Mouse (Mus musculus): ENCODE data around the gene Tmbim4.

Gene Tmbim4

GRCm38 (mm10) chr10:120201131-120201921 lies at the start of gene Tmbim4:
Gene Tmbim4, plus strand, starts transcription at chr10:120201590.
- CTCF ChIA-PET, result interaction anchor here (1.4 to 2.4 kb wide), 2 partner anchors 19 to 23 kb away, joined by 4 to 6 read pairs; no protein-coding TSS in a partner anchor

- CTCF ChIA-PET, result no interaction called here
Observed at GRCm38 (mm10) chr10:120151672-120152071, 49.7 kb upstream of the Tmbim4 start.

- CTCF ChIA-PET, result no interaction called here
Observed at GRCm38 (mm10) chr10:120153911-120154310, 47.5 kb upstream of the Tmbim4 start.

- CTCF ChIA-PET, result no interaction called here
Observed at GRCm38 (mm10) chr10:120160533-120160932, 40.9 kb upstream of the Tmbim4 start.

- CTCF ChIA-PET, result no interaction called here
Observed at GRCm38 (mm10) chr10:120162840-120163239, 38.5 kb upstream of the Tmbim4 start.

GRCm38 (mm10) chr10:120163490-120163889 lies 37.9 kb upstream of the Tmbim4 start:
- CTCF ChIA-PET, result no interaction called here

GRCm38 (mm10) chr10:120164931-120165792 lies 36.2 kb upstream of the Tmbim4 start:
- CTCF ChIA-PET, result no interaction called here

- CTCF ChIA-PET, result no interaction called here
Observed at GRCm38 (mm10) chr10:120165793-120166503, 35.4 kb upstream of the Tmbim4 start.

- CTCF ChIA-PET, result no interaction called here
Observed at GRCm38 (mm10) chr10:120168070-120168469, 33.3 kb upstream of the Tmbim4 start.

- CTCF ChIA-PET, result interaction anchor here (0.7 kb wide), 1 partner anchor 60 kb away, joined by 3 read pairs; no protein-coding TSS in a partner anchor
Observed at GRCm38 (mm10) chr10:120169064-120169463, 32.3 kb upstream of the Tmbim4 start.

- CTCF ChIA-PET, result interaction anchor here (0.7 kb wide), 1 partner anchor 59 kb away, joined by 3 read pairs; no protein-coding TSS in a partner anchor
Observed at GRCm38 (mm10) chr10:120169841-120170240, 31.5 kb upstream of the Tmbim4 start.

GRCm38 (mm10) chr10:120170277-120170676 lies 31.1 kb upstream of the Tmbim4 start:
- CTCF ChIA-PET, result no interaction called here

- CTCF ChIA-PET, result no interaction called here
Observed at GRCm38 (mm10) chr10:120171340-120171739, 30.1 kb upstream of the Tmbim4 start.

GRCm38 (mm10) chr10:120174192-120174705 lies 27.1 kb upstream of the Tmbim4 start:
- CTCF ChIA-PET, result no interaction called here

- CTCF ChIA-PET, result interaction anchor here (1.1 kb wide), 2 partner anchors 12 to 19 kb away, joined by 3 to 6 read pairs; partner anchors contain the start of genes Irak3 and Tmbim4
Observed at GRCm38 (mm10) chr10:120182887-120183286, 18.5 kb upstream of the Tmbim4 start.

- CTCF ChIA-PET, result interaction anchor here (0.6 to 1.1 kb wide), 3 partner anchors 12 to 30 kb away, joined by 3 to 4 read pairs (median 4); partner anchors contain the start of gene Irak3
Observed at GRCm38 (mm10) chr10:120183342-120183741, 18.0 kb upstream of the Tmbim4 start.

- CTCF ChIA-PET, result no interaction called here
Observed at GRCm38 (mm10) chr10:120188513-120188912, 12.9 kb upstream of the Tmbim4 start.

- CTCF ChIA-PET, result interaction anchor here (0.6 to 0.7 kb wide), 2 partner anchors 14 to 102 kb away, joined by 3 to 6 read pairs; no protein-coding TSS in a partner anchor
Observed at GRCm38 (mm10) chr10:120189276-120189675, 12.1 kb upstream of the Tmbim4 start.

GRCm38 (mm10) chr10:120189782-120190181 lies 11.6 kb upstream of the Tmbim4 start:
- CTCF ChIA-PET, result interaction anchor here (0.6 to 0.7 kb wide), 2 partner anchors 14 to 103 kb away, joined by 3 to 6 read pairs; no protein-coding TSS in a partner anchor

- CTCF ChIA-PET, result no interaction called here
Observed at GRCm38 (mm10) chr10:120191165-120191564, 10.2 kb upstream of the Tmbim4 start.

- CTCF ChIA-PET, result no interaction called here
Observed at GRCm38 (mm10) chr10:120192278-120192677, 9.1 kb upstream of the Tmbim4 start.
